Mouse (Mus musculus): ENCODE results near the gene Speer4e.
"Not testable (repeated sequence)": the region's sequence is repeated elsewhere in the genome, so short reads cannot be mapped to it uniquely, and the experiment has no call there.

GRCm38 (mm10) chr5:14986649-14987387, 48.6 kb upstream of the Speer4e start:
- not testable (repeated sequence) for TF ChIP-seq RCOR1 (conservative IDR thresholded peaks at IDR 0.05; ENCODE audit: low read depth, low read length); POLR2A (IDR thresholded peaks at IDR 0.05; ENCODE audit: low read depth, low read length)

Measured in CH12.LX (cell line).